ENCODE assay signal across 14 mouse cellular contexts in genomic region chr10:28223602-28224001, GRCm38 (mm10).
"Had no signal": no experiment of that assay in that cellular context is flagged by ENCODE, and none has a peak within 500 bp of the region (broad histone marks: within the 10 kb centered on the region; RNA-seq: fewer than 3 reads in every experiment).

No protein-coding gene starts in this region.

- H3K9me3 ChIP-seq: limb, embryonic 12.5 days; midbrain, embryonic 12.5 days had no signal

- H3K9ac ChIP-seq: limb, embryonic 12.5 days; liver, embryonic 14.5 days; midbrain, embryonic 12.5 days had no signal

- ATAC-seq: midbrain, embryonic 16.5 days had no signal

- H3K27me3 ChIP-seq: limb, embryonic 12.5 days; midbrain, embryonic 12.5 days had no signal

- DNase-seq: kidney, adult 11 months; kidney, adult 9 months; kidney, postnatal 36 days; lung, adult 18-20 months; retina, postnatal 1 day; right cerebral cortex, postnatal 4 days; spleen, adult 18-20 months; thymus, adult 18-20 months; thymus, postnatal 14 days had no signal

- H3K27ac ChIP-seq: kidney, postnatal 0 days; limb, embryonic 12.5 days; liver, embryonic 14.5 days; midbrain, embryonic 12.5 days had no signal

- H3K4me2 ChIP-seq: limb, embryonic 12.5 days; midbrain, embryonic 12.5 days had no signal

- H3K36me3 ChIP-seq: limb, embryonic 12.5 days; midbrain, embryonic 12.5 days had no signal

- H3K4me3 ChIP-seq: limb, embryonic 12.5 days; midbrain, embryonic 12.5 days had no signal
